Mouse (Mus musculus) cortical plate, adult 2 months (tissue): ENCODE measurements around the gene Fndc5.

ENCODE experiments used
- CTCF ChIP-seq: fragments of 200-500 bp; IDR thresholded peaks from 2 replicates; pipeline ENCODE4 v1.5.1; 2011; ENCODE audit warnings: mild to moderate bottlenecking, control low read depth, low read length; ENCODE audit not compliant: insufficient read depth; ENCODE audit errors: extremely low read depth
- POLR2A ChIP-seq: fragments of 200-500 bp; IDR thresholded peaks from 2 replicates; pipeline ENCODE4 v1.6.1; 2011; ENCODE audit warnings: mild to moderate bottlenecking, low read length, control low read depth; ENCODE audit not compliant: insufficient read depth; ENCODE audit errors: extremely low read depth

GRCm38 (mm10) chr4:129191691-129192090 lies 54.9 kb downstream of the Fndc5 start:
- no peak for TF ChIP-seq CTCF
- TF ChIP-seq POLR2A, result no peak
